Mouse (Mus musculus) stomach, embryonic 16.5 days (tissue): Measurements from ENCODE around the gene Arhgap32. TPM values are rescaled to one million over a fixed set of nuclear protein-coding genes. Genes with fewer than 3 reads are reported as not detected.

Experiments
- ATAC-seq: fragments of 200-750 bp; cut with Nextera tagmentation; 2 replicates; pipeline ENCODE4 v1.8.0; 2017; ENCODE audit warnings: moderate number of reproducible peaks, moderate TSS enrichment; ENCODE audit not compliant: insufficient read depth, low FRiP score
- H3K27ac ChIP-seq: fragments of 300-500 bp; sonication (generic); 2 replicates; pipeline ENCODE4 v1.5.1; 2014; ENCODE audit warnings: low read length
- H3K27me3 ChIP-seq: fragments of 300-500 bp; sonication (generic); 2 replicates; pipeline ENCODE4 v1.6.1; 2014; ENCODE audit warnings: low read length, control low read depth, mixed read lengths; ENCODE audit not compliant: control insufficient read depth, insufficient read depth
- H3K36me3 ChIP-seq: fragments of 300-500 bp; sonication (generic); 2 replicates; pipeline ENCODE4 v1.6.1; 2014; ENCODE audit warnings: low read length; ENCODE audit not compliant: control insufficient read depth, insufficient read depth
- H3K4me1 ChIP-seq: fragments of 300-500 bp; sonication (generic); 2 replicates; pipeline ENCODE4 v1.6.1; 2014; ENCODE audit warnings: low read length, control low read depth, mixed read lengths; ENCODE audit not compliant: control insufficient read depth, insufficient read depth
- H3K4me2 ChIP-seq: fragments of 300-500 bp; sonication (generic); 2 replicates; pipeline ENCODE4 v1.6.1; 2014; ENCODE audit warnings: low read depth, low read length, mixed read lengths
- H3K4me3 ChIP-seq: fragments of 300-500 bp; sonication (generic); replicated peaks from 2 replicates; pipeline ENCODE4 v1.5.1; 2014; ENCODE audit warnings: mild to moderate bottlenecking, low read length
- H3K9ac ChIP-seq: fragments of 300-500 bp; sonication (generic); 2 replicates; pipeline ENCODE4 v1.6.1; 2014; ENCODE audit warnings: low read length
- H3K9me3 ChIP-seq: fragments of 300-500 bp; sonication (generic); replicated peaks from 2 replicates; pipeline ENCODE4 v1.6.1; 2016; ENCODE audit warnings: low read length, control low read depth; ENCODE audit not compliant: control insufficient read depth
- WGBS: fragments of 180-500 bp; shearing (Covaris S2); extraction: QIAGEN DNeasy Blood & Tissue Kit; methylation state at CpG from one replicate; pipeline ENCODE4 v1.1.7; 2014; 5-methylcytosine and 5-hydroxymethylcytosine counted together
- polyA plus RNA-seq: library from polyadenylated mRNA; unstranded; fragments of >200 nt; fragmentation: Nextera tagmentation; extraction: Ambion mirVana; gene quantifications from 2 replicates; pipeline ENCODE4 v1.2.1, GENCODE M21; 2015

The Arhgap32 gene
- polyA plus RNA-seq, 1 experiment from 2014 or later = 16.6 TPM

GRCm38 (mm10) chr9:32207133-32207532 is 91.2 kb downstream of the Arhgap32 start:
- H3K4me1 ChIP-seq = no peaks in the 10 kb centered on the region
- H3K27ac ChIP-seq = no peak overlapping the region
- no peaks in the 10 kb centered on the region for H3K27me3 ChIP-seq
- no peak overlapping the region for H3K4me2 ChIP-seq
- no peaks in the 10 kb centered on the region for H3K36me3 ChIP-seq
- H3K9me3 ChIP-seq = no peaks in the 10 kb centered on the region
- no peak overlapping the region for H3K9ac ChIP-seq
- no peak overlapping the region for H3K4me3 ChIP-seq
- ATAC-seq = no peak
- 81% methylated on average over 8 of the region's 8 CpGs for WGBS

GRCm38 (mm10) chr9:32208071-32208470 is 92.1 kb downstream of the Arhgap32 start:
- 86% methylated on average over 5 of the region's 5 CpGs for WGBS
- ATAC-seq = no peak
- Histone ChIP-seq H3K9me3 (no peaks in the 10 kb centered on the region), H3K36me3 (no peaks in the 10 kb centered on the region), H3K4me1 (no peaks in the 10 kb centered on the region), H3K4me3 (no peak overlapping the region), H3K27me3 (no peaks in the 10 kb centered on the region), H3K9ac (no peak overlapping the region), H3K27ac (no peak overlapping the region), H3K4me2 (no peak overlapping the region)

- Histone ChIP-seq H3K27me3 (no peaks in the 10 kb centered on the region), H3K9ac (no peak overlapping the region), H3K4me1 (no peaks in the 10 kb centered on the region), H3K27ac (no peak overlapping the region), H3K4me2 (no peak overlapping the region), H3K9me3 (no peaks in the 10 kb centered on the region), H3K36me3 (no peaks in the 10 kb centered on the region), H3K4me3 (no peak overlapping the region)
- no peak for ATAC-seq
- WGBS = 69% methylated on average over 5 of the region's 5 CpGs
Measured at GRCm38 (mm10) chr9:32216820-32217567, 101.1 kb downstream of the Arhgap32 start.

GRCm38 (mm10) chr9:32219400-32219799 is 103.5 kb downstream of the Arhgap32 start:
- H3K36me3 ChIP-seq = no peaks in the 10 kb centered on the region
- no peak overlapping the region for H3K9ac ChIP-seq
- H3K4me1 ChIP-seq = peaks cover 15% of the 10 kb centered on the region
- H3K9me3 ChIP-seq = no peaks in the 10 kb centered on the region
- no peak overlapping the region for H3K27ac ChIP-seq
- no peak overlapping the region for H3K4me2 ChIP-seq
- no peak for ATAC-seq
- WGBS = 85% methylated on average over 4 of the region's 4 CpGs
- no peaks in the 10 kb centered on the region for H3K27me3 ChIP-seq
- no peak overlapping the region for H3K4me3 ChIP-seq

GRCm38 (mm10) chr9:32222184-32222583 is 106.2 kb downstream of the Arhgap32 start:
- WGBS = 66% methylated on average over 4 of the region's 4 CpGs

GRCm38 (mm10) chr9:32223739-32224529 is 108.0 kb downstream of the Arhgap32 start:
- ATAC-seq = peak; percentile 96

More at GRCm38 (mm10) chr9:32222184-32222583, 106.2 kb downstream of the Arhgap32 start:
- Histone ChIP-seq H3K27me3 (no peaks in the 10 kb centered on the region), H3K36me3 (no peaks in the 10 kb centered on the region), H3K4me3 (no peak overlapping the region), H3K9me3 (no peaks in the 10 kb centered on the region), H3K4me2 (no peak overlapping the region), H3K27ac (peak overlapping the region; percentile 97; the same call in 1 of the 2 replicates), H3K9ac (no peak overlapping the region), H3K4me1 (peaks cover 15% of the 10 kb centered on the region)
- no peak for ATAC-seq

GRCm38 (mm10) chr9:32224937-32225336 is 109.0 kb downstream of the Arhgap32 start:
- H3K4me1 ChIP-seq = peaks cover 15% of the 10 kb centered on the region
- no peak for ATAC-seq
- H3K4me2 ChIP-seq = peak overlapping the region; percentile 50
- H3K27ac ChIP-seq = peak overlapping the region; percentile 83
- no peaks in the 10 kb centered on the region for H3K9me3 ChIP-seq
- WGBS = 43% methylated on average over 4 of the region's 4 CpGs
- no peaks in the 10 kb centered on the region for H3K27me3 ChIP-seq
- H3K36me3 ChIP-seq = no peaks in the 10 kb centered on the region
- H3K9ac ChIP-seq = peak overlapping the region; percentile 67
- H3K4me3 ChIP-seq = peak overlapping the region; percentile 50

More at GRCm38 (mm10) chr9:32223739-32224529, 108.0 kb downstream of the Arhgap32 start:
- peaks cover 15% of the 10 kb centered on the region for H3K4me1 ChIP-seq
- peak overlapping the region; percentile 70 for H3K9ac ChIP-seq
- peak overlapping the region; percentile 43 for H3K4me2 ChIP-seq
- H3K27ac ChIP-seq = peak overlapping the region; percentile 97
- peak overlapping the region; percentile 53 for H3K4me3 ChIP-seq
- H3K36me3 ChIP-seq = no peaks in the 10 kb centered on the region
- H3K9me3 ChIP-seq = no peaks in the 10 kb centered on the region
- H3K27me3 ChIP-seq = no peaks in the 10 kb centered on the region
- 35% methylated on average over 5 of the region's 5 CpGs for WGBS

GRCm38 (mm10) chr9:32225584-32225983 is 109.6 kb downstream of the Arhgap32 start:
- Histone ChIP-seq H3K4me3 (peak overlapping the region; percentile 36), H3K9me3 (no peaks in the 10 kb centered on the region), H3K4me2 (peak overlapping the region; percentile 50), H3K27me3 (no peaks in the 10 kb centered on the region), H3K4me1 (peaks cover 15% of the 10 kb centered on the region), H3K27ac (no peak overlapping the region), H3K9ac (no peak overlapping the region; the same call in 1 of the 2 replicates), H3K36me3 (no peaks in the 10 kb centered on the region)
- 56% methylated on average over 1 of the region's 1 CpGs for WGBS
- no peak for ATAC-seq

GRCm38 (mm10) chr9:32227034-32227433 is 111.1 kb downstream of the Arhgap32 start:
- H3K27me3 ChIP-seq = no peaks in the 10 kb centered on the region
- WGBS = 59% methylated on average over 2 of the region's 2 CpGs
- peaks cover 15% of the 10 kb centered on the region for H3K4me1 ChIP-seq
- peak overlapping the region; percentile 20 for H3K4me2 ChIP-seq
- 0 out of 2 replicates have a peak overlapping the region, but pooled peaks have one; percentile 2 for H3K27ac ChIP-seq
- H3K4me3 ChIP-seq = no peak overlapping the region
- ATAC-seq = no peak
- H3K9ac ChIP-seq = no peak overlapping the region
- H3K9me3 ChIP-seq = no peaks in the 10 kb centered on the region
- no peaks in the 10 kb centered on the region for H3K36me3 ChIP-seq
